Mouse (Mus musculus) thymus, adult 2 months (tissue): ENCODE measurements around the gene Arrdc5.

Experiments
- CTCF ChIP-seq: fragments of 200-500 bp; IDR thresholded peaks from 2 replicates; pipeline ENCODE4 v1.5.1; 2012; ENCODE audit warnings: mild to moderate bottlenecking, control low read depth, low read length, moderate library complexity, borderline replicate concordance; ENCODE audit not compliant: control insufficient read depth, poor library complexity, insufficient read depth; ENCODE audit errors: extremely low read depth
- POLR2A ChIP-seq: fragments of 200-500 bp; IDR thresholded peaks from 2 replicates; pipeline ENCODE4 v1.6.1; 2012; ENCODE audit warnings: mild to moderate bottlenecking, low read length, control low read depth, moderate library complexity; ENCODE audit not compliant: control insufficient read depth, poor library complexity, insufficient read depth; ENCODE audit errors: extremely low read depth

GRCm38 (mm10) chr17:56275842-56276480 is 24.1 kb downstream of the Arrdc5 start:
- TF ChIP-seq CTCF (no peak), POLR2A (no peak)
